Mouse (Mus musculus) T-cell, adult 2 months (primary cell): ENCODE measurements around the gene Irf6.
A peak's percentile ranks its signal among the peaks of the same experiment; 100 is the strongest.

Experiments
- DNase-seq: peaks from one replicate; pipeline ENCODE4 v3.0.0; 2022; ENCODE audit warnings: low spot score

The Irf6 gene

DNA sequence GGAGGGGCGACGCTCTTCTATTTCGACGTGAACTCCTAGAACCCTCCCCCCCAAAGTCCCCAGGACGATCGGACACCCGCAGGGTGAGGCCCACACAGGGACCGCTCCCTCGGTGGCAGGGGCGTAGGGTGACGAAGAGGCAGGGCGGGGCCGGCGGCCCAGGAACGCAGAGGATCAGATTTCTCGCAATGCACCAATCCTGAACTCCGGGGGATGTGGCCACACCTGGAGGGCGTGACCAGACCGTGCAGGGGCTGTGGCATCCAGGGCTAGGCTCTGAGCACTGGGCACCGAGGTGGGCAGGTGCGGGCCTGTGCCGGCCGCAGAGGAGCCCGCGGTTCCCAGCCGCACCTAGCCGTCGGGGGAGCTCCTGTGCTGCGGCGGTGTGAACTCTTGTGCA is at the start of gene Irf6:
Gene Irf6, plus strand, starts transcription at position 240 of the 400 bp plus-strand sequence.
- DNase-seq: peak; percentile 64

DNA sequence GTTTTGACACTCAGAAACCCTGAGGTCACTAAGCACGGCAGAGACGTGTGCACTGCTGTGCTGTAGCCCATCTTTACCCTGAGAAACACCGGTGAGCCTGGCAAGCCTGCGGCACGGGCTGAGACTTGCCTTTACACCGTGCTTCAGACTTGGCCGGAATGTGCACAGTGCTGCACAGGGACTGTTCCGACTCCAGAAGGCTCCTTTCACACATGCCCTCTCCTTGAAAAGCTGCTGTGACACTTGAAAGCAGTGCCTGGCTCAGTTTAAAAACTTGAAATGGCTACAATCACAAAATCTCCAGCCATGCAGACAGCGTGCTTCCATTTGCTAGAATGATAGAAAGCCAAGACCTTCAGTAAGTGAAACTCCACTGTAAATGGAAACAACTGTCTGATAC is 40.8 kb upstream of the Irf6 start:
- no peak for DNase-seq

DNA sequence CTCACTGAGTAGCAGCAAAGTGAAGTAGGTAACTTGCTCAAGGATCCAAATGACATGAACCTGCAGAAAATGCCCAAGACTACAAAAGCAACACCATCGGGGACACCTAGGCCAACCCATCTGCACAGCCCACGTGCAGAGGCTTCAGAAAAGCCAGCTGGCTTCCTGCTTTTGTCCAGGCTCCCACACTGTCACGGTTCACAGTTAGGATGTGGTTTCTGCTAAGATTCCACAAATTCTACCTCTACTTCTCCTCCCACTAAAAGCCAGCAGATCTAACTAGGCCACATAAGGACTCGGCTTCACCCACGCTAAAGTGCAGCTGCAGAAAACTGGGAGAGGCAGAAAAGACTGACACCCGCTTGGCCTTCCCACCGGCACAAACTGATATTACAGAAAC is 30.1 kb upstream of the Irf6 start:
- no peak for DNase-seq

DNA sequence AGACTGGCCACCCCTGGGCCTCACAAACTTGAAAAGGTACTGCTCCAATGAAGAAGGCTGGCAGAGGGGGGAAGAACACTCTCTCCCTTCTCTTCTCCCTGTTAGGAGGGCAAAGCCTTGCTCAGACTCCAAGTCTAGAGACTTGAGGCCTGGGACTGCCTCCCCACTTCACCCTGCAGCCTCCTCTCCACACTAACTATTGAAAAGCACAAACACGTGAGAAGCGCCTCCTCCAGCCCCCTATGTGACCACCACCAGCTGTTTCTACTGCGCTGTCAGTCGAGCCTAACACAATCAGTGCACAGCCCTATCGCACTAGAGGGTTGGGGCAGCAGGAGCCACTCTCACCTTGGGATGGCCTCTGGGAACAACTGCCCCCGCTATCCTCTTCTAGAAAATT is 29.6 kb upstream of the Irf6 start:
- no peak for DNase-seq

DNA sequence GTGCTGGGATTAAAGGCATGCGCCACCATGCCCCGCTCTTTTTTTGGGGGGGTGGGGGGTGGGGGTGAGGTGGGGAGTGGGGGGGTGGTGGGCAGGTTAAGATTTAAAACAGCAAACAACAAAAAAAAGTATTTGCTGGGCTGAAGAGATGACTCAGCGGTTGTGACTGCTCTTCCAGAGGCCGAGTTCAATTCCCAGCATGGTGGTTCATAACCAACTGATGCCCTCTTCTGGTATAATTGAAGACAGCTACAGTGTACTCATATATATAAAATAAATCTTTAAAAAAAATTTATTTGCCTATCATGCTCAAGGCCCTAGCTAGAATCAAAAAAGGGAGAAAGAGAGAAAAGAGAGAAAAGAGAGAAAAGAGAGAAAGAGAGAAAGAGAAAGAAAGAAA is 27.1 kb upstream of the Irf6 start:
- DNase-seq: no peak

DNA sequence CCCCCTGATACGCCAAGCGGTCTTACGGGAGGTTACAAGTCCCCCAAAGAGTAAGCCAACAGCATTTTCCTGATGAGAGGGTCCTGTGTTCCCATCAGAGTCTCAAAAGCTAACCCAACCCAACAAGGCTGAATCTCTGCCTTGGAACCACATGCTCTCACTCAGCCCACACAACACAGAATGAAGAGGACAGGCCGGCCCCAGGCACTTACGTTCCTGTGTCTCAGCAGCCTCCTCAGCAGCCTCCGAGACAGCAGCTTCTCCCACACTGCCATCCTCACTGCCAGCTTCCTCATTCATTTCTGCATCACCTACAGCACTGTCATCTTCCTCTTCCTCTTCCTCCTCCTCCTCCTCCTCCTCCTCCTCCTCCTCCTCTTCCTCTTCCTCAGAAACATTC is 24.9 kb upstream of the Irf6 start:
- no peak for DNase-seq

DNA sequence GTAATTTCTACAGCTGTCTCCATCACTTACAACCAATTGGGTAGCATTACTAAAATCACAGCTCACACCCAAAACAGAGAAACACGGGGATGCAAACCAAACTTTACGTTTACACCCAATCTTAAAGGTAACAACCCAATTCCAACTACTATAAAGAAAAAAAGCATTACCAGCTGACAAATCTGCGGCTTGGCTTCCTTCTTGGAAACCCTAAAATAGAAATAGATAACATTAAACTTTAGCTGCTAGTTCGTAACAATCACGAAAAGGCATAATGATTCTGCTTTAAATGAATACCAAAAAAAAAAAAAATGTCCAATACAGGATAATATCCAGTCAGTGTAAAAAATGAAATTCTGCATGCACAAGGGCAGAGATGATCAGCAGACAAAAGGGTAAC is 23.6 kb upstream of the Irf6 start:
- no peak for DNase-seq

DNA sequence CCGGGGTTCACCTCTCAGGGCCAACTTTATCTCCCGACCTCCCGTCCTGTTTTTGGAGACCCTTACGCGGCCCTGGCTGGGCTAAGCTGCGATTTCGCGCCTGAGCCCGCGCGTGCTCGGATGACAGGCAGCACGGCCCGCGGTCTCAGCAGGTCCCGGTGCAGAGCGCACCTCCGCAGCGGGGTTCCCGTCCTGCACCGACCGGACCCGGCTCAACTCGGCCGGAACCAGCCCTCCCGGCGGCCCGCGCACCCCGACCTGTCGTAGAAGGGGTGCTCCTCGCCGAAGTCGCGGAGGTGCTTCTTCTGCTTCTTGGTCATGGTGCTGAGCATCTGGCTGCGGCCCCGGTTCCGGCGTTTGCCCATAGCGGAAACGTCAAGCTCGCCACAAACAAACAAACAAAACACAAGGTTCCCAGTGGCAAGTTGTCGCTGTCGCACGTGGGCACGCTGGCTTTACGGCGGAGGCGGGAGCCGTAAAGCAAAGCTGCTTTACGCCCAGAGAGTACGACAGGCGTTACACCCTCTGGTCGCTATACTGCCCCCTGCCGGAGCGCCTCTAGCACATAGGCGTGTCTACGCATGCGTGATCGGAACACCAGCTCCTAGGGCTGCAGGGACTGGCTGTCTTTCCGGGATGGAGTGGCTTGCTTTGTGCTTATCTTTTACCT is 23.0 kb upstream of the Irf6 start, which contains the start of gene Diexf:
Gene Diexf, minus strand, starts transcription at position 487 of the 670 bp plus-strand sequence.
- peak; percentile 93 for DNase-seq

DNA sequence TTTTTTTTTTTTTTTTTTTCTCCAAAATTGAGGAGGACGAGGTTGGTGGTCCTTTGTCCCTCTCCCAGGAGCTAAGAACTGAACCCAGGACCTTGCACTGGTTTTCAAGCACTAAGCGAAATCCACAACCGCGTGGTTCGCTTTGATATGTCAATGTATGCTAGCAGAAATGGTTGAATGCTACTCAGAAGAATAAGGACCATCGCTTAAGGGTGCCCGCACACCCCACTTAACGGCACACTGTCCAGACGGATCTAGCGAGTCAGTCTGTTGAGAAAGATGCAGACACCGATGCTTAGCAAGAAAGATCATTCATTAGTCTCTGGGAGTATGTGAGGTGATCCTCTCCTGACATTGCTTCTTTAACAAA is 22.5 kb upstream of the Irf6 start:
- DNase-seq: peak; percentile 5

DNA sequence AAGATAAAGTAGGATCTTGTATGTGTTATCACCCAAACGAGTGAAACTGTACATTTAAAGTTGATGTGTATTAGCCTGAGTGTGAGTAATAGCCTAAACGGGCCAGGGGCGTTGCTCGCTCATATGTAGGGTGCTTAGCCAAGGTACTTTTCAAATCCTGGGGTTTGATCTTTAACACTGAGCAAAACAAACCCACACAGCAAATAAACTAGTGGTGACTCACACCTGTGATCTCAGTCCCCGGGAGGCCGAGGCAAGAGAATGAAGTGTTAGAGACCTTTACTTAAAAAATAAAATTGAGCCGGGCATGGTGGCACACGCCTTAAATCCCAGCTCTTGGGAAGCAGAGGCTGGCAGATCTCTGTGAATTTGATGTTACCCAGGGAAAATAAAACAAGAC is 22.1 kb upstream of the Irf6 start:
- peak; percentile 47 for DNase-seq

DNA sequence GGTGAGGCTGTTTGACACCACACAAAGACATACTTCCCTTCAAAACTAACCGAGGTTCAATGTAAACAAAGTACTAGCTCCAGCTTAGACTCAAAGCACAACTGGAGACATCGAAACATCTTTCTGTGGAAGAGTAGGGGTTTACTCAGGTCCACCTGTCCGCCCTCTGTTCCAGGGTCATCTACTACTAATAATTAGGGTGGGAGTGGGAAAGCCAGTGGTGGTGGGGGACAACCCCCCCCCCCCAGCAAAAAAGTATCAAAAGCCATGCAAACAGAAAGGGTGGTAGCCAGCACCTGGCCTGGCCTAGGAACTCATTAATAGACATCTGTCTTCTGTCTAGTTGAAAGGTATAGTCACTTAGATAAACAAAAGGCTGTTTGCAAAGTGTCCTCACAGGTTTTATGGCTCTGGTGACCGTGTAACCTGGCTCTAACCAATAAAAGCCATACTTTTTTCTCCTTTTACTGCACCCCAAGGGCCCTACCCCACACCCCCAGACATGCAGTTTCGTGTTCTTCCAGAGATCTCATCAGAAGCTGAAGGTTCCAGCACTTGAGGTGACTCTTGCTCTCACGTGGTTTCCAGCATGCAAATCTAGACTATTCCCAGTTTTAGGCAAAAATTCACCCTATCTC is 21.5 kb upstream of the Irf6 start:
- DNase-seq: no peak

DNA sequence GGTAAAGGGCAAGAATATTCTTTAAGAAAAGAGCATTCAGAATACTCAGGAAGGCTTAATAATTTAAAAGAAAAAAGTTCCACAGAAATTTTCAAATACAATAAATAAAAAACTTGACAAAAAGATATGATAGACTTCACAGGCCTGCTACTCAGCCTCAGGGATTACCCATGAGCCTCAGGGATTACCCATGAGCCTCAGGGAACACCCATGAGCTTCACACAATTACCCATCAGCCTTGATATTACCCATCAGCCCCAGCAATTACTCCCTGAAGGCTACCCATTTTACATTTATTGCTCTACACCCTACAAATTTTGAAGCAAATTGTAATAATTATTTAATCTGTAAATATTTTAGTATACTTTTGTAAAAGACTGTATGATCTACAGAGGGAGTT is 20.5 kb upstream of the Irf6 start:
- DNase-seq: no peak

DNA sequence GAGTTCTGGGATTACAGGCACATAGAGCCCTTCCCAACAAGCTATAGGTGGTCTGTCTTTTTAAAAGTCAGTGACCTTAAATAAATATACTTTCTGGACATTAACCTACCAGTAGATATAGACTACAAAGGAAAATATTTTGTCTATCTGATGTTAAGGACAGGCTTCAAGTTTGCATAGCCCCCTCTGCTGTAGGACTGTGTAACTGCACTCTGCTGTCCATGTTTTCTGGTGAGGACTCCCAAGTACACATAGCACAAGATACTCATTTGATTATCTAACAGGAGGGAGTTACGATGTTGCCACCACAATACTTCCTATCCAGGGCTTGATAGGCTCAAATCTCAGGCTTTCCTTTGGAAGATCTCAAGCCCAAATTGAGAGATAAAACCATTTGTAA is 19.2 kb upstream of the Irf6 start:
- DNase-seq: no peak

DNA sequence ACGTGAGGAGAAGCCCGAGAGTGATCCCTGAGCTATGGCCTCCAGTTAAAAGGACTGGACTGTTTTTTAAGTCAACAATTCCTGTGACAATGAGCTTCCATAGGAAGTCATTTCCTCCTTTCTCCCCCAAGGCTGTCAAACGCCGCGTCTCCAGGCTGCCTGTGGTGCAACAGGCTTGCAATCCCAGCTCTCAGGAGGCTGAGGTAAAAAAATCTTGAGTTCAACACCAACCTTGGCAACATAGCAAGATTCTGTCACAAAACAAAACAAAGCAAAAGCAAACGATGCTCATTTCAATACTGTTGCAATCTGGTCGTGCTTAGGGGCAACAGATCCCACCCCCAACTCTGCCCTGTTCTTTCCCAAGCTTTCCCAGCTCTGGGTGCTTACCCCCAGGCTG is 14.8 kb upstream of the Irf6 start:
- DNase-seq: no peak

DNA sequence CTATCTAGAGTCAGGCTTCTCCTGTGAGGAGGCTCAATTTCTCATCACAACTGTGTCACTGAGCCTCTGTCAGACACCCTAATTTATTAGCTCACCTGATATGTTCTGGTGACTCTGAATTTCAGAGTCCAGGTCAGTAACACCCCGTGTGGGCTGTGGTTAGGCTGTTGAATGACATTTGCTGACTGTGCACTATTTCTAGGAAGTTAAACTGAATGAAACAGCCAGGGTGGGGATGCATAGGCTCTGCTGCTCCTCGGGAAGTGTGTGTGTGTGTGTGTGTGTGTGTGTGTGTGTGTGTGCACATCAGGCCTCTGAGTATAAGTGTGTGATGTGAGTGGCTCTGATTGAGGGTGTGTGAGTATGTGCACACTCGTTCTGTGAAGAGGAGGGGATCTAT is 14.2 kb upstream of the Irf6 start:
- DNase-seq: no peak

DNA sequence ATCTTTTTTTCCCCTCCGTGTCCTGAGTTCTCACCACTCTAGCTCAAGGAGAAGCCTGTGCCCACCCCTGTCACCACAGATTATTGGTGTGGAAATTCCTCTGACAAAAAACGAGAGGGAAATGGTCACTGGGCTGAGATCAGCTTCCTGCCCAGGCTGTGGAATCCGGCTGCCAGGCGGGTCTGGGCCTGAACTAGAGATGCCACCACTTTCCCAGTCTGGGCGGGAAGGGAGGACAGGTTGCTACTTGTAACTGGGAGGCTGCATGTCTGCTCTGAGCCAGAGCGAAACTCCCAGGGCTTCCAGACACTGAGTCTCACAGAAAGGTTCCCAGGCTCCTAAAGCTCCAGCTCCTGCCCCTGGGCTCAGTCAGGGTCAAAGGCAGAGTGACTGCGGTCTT is 11.8 kb upstream of the Irf6 start:
- DNase-seq: no peak

DNA sequence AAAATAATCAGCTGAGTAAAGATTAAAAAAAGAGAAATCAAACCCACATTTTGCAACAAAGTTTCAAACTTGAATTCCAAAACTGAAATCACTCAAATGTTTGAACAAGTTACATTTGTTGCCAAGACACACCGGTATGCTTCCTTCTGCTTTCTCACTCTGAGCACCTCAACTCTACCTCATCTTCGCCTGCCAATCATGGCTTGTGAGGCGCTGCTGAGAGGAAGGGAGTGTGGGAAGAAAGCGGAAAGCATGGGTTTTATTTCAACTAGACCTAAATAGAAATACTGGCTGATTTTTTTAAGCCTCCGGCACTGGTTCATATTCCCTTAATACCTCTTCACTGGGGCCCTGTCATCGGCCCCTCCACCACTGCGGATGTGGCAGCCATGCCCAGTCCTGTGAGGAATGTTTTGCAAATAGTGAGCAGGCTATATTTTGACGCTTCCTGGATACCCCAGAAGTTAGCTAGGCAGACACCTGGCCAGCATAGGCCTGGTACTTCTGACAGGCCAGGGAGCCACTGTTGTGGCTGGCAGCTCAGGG is 10.3 kb upstream of the Irf6 start:
- no peak for DNase-seq

DNA sequence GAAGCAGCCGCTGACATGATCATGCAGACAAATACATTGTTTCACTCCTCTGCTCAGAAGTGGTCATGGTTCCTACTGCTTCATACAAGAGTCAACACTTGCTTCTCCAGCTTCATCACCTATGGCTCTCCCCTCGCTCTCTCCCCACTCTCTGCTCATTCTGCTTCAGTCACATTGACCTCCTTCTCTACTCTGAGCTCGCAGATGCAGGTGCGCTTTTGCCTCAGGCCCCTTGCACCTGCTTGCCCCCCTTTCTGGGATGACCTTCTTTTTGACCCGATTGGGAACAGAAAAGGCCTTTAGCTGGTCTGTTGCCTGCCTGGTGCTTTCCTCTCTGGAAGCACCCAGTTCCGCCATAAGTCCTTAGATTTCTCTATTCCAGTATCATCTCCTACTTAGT is 8.4 kb upstream of the Irf6 start:
- DNase-seq: no peak

DNA sequence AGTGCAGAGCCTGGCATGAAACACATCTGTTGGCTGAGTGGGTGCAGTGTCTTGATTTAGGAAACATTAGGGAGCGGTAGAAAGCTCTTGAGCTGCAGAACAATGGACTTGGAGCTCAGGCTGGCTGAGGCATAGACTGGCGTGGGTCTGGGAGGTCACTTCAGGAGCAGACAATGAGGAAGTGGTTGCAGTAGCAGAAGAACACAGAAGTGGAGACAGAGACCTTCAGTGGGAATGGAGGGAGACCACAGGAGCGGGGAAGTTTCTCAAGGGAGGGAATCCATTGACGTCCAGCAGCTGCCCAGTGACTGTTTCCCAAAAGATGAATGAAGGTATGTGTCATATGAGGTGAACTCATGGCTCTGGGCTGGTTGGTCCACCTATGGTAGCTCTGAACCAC is 7.8 kb upstream of the Irf6 start:
- no peak for DNase-seq

DNA sequence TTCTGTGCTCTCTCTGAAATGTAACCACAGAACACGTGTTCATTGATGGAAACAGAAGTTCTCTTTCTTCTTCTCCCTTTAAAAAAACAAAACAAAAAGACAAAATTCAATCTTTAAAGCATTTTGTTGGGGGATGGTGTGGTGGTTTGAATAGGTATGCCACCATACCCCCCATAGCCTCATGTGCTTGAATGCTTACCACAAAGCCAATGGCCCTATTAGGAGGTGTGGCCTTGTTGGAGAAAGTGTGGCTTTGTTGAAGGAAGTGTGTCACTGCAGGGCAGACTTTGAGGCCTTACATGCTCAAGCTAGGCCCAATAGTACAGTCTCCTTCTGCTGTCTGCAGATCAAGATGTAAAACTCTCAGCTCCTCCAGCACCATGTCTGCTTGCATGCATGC is 6.5 kb upstream of the Irf6 start:
- peak; percentile 41 for DNase-seq

DNA sequence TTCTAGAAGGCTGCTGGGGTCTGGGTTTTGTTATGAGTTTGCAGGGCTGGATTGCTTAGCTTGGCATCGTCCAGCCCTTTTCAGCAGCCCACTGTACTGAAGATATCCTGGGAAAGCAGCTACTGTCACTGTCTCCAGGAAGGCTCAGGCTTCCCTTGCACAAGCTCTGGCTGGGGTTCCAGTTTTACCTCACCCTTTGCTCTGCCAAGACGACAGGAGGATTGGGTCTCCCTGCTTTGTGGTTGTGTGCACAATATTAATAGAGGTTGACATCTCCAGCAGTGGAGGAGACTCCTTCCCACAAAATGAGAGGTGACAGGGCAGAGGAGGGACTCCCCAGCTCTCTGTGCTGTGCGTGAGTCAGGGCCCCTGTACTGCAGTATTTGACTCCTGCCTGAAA is 3.7 kb upstream of the Irf6 start:
- DNase-seq: no peak

DNA sequence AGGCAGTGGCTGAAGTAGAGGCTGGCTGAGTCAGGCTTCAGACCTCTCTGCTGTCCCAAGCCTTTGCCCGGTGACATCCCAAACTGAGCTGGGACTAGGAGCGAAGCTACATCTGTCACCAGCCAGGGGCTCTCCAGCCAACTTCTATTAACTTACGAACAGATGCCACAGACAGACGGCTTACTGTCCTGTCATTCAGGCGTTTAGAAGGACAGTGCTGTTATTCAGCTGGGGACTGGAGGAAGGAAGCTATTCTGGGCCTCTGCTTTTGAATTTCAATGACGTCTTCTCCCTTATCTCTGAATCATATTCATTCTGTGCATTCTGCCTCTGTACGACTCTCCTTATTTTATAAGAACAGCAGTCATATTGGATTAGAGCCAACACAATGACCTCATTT is 1.8 kb upstream of the Irf6 start:
- no peak for DNase-seq

DNA sequence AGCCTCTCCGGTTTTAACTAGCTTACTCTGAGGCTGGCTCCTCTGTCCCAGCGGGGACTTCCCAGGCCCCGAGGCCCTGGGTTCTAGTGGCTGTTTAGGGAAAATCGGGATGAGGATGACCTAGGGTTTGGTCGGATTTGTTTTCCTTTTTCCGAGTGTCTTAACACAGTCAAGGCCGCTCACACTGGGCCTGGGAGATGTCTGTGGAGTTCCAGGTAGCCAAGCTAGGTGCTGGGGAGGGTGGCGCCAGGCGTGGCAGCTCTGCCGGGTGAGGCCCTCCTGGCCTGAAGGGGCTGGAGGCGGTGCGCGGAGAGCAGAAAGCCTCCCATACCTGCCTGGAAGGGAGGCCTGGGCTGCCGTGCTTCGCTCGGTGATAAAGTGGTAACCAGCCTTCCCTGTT is 650 bp downstream of the Irf6 start:
- no peak for DNase-seq
